Mouse (Mus musculus) gastrocnemius, adult 2 months (tissue): ENCODE measurements around the gene Trp53bp2. TPM values are rescaled to one million over a fixed set of nuclear protein-coding genes. Genes with fewer than 3 reads are reported as not detected.

ENCODE experiments used
- DNase-seq: peaks from one replicate; pipeline ENCODE4 v3.0.0; 2022
- H3K27ac ChIP-seq: fragments of 200-600 bp; 2 replicates; pipeline ENCODE4 v1.8.1; 2022; ENCODE audit warnings: mild to moderate bottlenecking
- H3K4me3 ChIP-seq: fragments of 200-600 bp; 2 replicates; pipeline ENCODE4 v1.8.1; 2022; ENCODE audit warnings: mild to moderate bottlenecking, moderate library complexity
- CTCF ChIP-seq: fragments of 200-600 bp; IDR thresholded peaks from 2 replicates; pipeline ENCODE4 v1.8.1; 2022; ENCODE audit warnings: antibody characterized with exemption, mild to moderate bottlenecking, moderate library complexity
- intact Hi-C: fragments of 180-260 bp; cut with DNase I; formaldehyde crosslinking; loops from one replicate; pipeline ENCODE4 v1.15.1; 2025
- total RNA-seq, 2 experiments: library from RNA; stranded (reverse); gene quantifications; 2 replicates each; pipeline ENCODE4 v1.2.3; 2021

The Trp53bp2 gene
- total RNA-seq, 2 experiments from 2014 or later, result 9.0 to 9.5 TPM

DNA sequence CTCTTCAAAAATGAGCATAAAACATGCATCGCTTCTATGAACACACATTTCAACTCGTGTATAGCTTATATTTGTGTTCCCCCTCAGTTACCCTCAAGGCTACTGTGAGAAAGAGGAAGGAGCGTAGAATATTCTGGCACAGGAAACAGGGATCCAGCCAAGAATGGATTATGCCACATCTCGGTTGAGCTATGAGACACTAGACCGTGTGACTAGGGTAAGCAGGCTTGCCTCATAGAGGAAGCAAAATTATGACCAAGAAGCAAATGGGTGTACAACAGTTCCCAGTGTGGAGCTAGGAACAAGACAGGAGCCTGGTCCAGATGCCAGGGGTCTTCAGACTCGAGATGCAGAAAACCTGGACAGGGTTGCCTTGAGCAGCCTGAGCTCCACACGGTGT is 28.3 kb upstream of the Trp53bp2 start:
- intact Hi-C loops, result no loop called here
- no peak overlapping the region for H3K4me3 ChIP-seq
- H3K27ac ChIP-seq, result no peak overlapping the region
- TF ChIP-seq CTCF, result no peak
- no peak for DNase-seq

DNA sequence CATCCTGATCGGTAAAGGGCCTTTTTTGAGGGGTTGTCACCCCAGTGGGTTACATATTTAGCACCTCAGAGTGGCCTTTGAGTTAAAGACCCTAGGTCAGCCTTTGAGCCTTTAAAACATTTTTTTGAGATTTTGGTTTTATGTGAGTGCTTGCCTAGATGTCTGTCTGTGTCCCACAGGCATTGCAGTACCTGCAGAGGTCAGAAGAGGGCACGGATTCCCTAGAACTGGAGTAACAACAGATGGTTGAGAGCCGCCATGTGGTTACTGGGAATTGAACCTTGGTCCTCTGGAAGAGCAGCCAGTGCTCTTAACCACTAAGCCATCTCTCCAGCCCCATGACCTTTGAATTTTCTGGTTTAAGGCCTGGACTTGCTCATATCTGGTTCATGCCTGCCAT is 27.6 kb upstream of the Trp53bp2 start:
- no peak; the same call in 1 of the 2 replicates for TF ChIP-seq CTCF
- intact Hi-C loops, result no loop called here
- no peak for DNase-seq
- no peak overlapping the region for H3K4me3 ChIP-seq
- no peak overlapping the region for H3K27ac ChIP-seq

DNA sequence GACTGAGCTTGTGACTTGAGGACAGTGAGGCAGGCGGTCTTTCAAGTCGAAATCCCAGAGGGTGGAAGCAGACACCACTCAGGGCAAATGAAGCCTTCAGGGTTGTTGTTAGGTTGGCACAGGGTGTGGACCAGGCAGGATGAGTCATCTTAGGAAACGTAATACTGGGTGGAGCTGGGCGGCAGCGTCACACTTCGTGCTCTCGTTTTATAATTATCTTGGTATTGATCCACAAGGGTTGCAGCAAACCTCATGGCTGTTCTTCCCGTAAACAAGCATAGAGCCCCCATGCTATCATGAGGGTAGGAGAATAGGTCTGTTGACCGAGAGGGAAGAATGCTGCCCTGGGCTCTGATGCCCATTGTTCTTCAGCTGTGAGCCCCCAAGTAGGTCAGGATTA is 25.9 kb upstream of the Trp53bp2 start:
- intact Hi-C loops, result no loop called here
- Histone ChIP-seq H3K27ac (peak overlapping the region; percentile 87), H3K4me3 (peak overlapping the region; percentile 27)
- peak; percentile 74 for DNase-seq
- no peak for TF ChIP-seq CTCF

DNA sequence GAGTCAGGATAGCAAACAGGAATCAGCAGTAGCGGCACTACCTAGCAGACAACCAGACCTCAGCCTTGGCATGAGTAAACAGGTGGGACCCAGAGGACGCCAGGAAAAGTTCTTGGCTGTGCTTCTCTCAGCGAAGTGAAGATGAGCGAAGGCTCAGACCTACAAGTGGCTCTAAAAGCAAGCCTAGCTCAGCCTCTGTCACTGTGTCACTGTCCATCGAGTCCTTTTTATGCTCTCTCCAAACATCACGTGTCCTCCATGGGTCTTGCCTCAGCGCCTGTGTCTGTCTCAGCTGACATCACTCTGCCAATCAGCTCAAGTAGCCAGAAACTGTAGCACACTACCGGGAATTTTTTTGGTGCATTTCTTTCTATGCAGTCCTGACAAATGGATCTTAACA is 22.5 kb upstream of the Trp53bp2 start:
- TF ChIP-seq CTCF, result no peak
- intact Hi-C loops, result no loop called here
- peak overlapping the region; percentile 62 for H3K4me3 ChIP-seq
- peak; percentile 61 for DNase-seq
- peak overlapping the region; percentile 76 for H3K27ac ChIP-seq

DNA sequence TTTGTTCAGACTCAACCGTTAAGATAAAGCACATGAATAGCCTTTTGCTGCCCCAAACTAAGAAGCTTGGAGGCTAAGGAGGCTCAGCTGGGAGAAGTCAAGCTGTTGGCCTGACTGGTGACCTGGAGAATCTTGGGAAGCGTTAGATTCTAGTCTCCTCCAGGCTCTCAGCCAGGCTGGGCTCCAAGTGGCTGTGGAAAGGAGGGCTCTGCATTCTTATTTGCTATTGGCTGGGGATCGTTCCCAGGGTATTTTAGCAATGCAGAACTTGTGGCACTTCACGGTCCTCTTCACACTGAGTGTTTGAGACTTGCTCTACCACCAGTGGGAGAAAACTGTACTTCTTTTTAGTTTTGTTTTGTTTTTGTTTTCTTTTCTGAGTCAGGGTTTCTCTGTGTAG is 20.2 kb upstream of the Trp53bp2 start:
- Histone ChIP-seq H3K4me3 (no peak overlapping the region), H3K27ac (no peak overlapping the region)
- intact Hi-C loops, result no loop called here
- TF ChIP-seq CTCF, result no peak
- DNase-seq, result no peak

DNA sequence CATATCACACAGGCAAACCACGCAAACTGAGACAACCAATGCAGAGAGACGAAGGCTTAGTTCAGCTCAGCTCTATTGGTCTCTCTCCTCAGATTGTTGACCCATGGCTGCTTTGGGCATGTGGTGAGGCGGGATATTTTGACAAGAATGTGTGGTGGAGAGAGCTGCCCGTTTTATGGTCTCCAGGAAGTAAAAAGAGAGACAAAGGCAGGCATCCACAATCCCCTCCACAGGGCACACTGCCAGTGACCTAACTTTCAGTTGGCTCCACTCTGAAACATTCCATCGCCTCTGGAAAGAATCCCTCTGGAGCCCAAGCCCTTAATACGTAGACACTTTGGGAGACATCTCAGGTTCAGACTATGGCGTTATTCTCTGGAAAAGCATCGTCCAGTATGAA is 10.8 kb upstream of the Trp53bp2 start:
- intact Hi-C loops, result no loop called here
- Histone ChIP-seq H3K27ac (peak overlapping the region; percentile 76), H3K4me3 (peak overlapping the region; percentile 13; the same call in 1 of the 2 replicates)
- no peak for TF ChIP-seq CTCF
- peak; percentile 35 for DNase-seq

DNA sequence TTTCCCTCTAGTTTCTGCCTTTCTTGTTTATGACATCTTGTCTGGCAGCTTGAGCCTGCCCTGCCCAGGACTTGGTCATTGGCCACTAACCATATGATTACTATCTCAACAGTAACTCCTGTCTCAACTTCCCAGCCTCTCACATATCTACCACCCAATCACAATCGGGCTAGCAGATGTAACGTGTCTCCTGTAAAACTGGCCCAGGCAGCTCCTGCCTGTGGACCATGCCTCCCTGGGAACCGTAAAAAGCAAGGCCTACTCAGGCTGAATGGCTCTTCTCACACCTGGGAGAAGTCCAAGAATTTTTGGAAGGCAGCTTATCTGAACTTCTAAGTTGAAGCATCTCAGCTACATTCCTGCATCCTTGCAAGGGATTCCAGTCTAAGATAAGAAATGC is 10.2 kb upstream of the Trp53bp2 start:
- Histone ChIP-seq H3K4me3 (no peak overlapping the region), H3K27ac (peak overlapping the region; percentile 76)
- no peak for DNase-seq
- no peak for TF ChIP-seq CTCF
- intact Hi-C loops, result no loop called here

DNA sequence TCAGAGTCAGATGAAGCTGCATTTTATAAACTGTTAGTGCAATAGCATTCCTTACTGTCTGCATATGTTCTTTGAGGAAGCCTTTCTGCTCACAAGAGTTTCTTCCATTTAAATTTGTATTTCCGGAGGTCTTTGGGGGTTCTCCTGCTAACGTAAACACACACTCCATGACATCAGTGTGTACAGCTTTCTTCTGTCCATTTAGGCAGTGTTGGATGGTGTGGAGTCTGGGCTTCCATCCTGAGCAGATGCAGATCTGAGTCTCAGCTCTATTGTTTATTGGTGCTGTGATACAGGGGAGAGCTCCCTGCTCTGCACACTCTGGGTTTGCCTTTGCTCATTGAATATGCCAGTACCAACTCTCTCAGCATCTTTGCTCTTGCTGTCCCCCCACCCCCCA is 9.8 kb upstream of the Trp53bp2 start:
- intact Hi-C loops, result no loop called here

DNA sequence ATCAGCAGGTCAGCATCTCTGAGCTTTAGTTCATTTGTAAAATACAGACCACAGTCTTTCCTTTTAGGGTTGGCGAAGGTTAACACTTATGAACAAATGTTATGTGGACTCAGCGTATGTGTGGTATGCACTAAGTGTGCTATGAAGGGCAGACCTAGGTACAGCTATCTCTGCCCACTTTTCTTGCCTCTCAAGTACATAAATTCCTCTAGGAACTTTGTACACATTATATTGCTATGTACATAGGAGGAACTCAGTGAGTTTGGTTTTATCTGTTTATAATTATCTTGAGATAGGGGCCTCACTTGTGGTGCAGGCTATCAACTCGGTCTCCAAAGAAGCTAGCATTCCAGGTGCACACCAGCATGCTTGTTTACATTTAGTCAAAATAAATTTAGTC is 9.1 kb upstream of the Trp53bp2 start:
- intact Hi-C loops, result no loop called here
- Histone ChIP-seq H3K27ac (no peak overlapping the region), H3K4me3 (no peak overlapping the region)
- DNase-seq, result no peak
- TF ChIP-seq CTCF, result no peak

More for the DNA sequence above, 9.8 kb upstream of the Trp53bp2 start:
- TF ChIP-seq CTCF, result no peak
- no peak for DNase-seq
- H3K4me3 ChIP-seq, result no peak overlapping the region
- H3K27ac ChIP-seq, result peak overlapping the region; percentile 76

DNA sequence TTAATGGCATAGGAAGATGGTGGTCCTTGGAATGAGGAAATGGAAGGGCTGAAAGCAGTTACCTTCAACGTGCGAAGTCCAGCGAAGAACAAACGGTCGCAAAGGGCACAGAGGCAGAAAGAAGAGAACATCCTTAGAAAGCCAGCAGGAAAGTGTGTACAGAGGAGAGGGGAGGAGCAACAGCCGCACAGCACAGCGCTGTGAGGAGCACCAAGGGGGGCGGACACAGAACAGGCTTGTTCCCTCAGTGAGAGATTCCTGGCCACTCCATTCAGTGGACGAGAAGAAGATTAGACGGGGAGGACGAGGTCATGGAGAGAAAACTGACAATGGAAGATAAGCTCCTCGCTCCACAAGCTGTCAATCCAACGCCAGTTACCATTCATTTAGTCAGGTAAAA is 5.9 kb upstream of the Trp53bp2 start:
- intact Hi-C loops, result no loop called here
- no peak for TF ChIP-seq CTCF
- DNase-seq, result no peak
- H3K4me3 ChIP-seq, result no peak overlapping the region
- no peak overlapping the region for H3K27ac ChIP-seq

DNA sequence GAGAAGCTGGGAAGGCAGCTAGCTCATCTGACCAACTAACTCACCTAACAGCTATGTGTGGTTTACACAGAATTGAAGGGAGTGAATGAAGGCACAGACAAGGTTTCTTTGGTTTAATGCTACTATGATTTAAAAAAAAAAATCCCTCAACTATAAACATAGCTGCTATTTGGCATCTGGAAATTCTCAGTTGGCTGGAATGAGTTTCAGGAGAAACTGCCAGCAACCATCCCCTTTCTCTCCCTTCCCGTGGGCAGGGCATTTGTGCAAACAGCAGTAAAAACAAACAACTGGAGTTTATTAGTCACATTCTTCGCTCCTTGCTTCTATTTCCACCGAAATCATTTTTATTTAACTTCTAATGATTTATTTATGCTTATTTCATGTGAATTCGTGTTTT is 2.4 kb upstream of the Trp53bp2 start:
- no peak overlapping the region for H3K4me3 ChIP-seq
- TF ChIP-seq CTCF, result no peak

DNA sequence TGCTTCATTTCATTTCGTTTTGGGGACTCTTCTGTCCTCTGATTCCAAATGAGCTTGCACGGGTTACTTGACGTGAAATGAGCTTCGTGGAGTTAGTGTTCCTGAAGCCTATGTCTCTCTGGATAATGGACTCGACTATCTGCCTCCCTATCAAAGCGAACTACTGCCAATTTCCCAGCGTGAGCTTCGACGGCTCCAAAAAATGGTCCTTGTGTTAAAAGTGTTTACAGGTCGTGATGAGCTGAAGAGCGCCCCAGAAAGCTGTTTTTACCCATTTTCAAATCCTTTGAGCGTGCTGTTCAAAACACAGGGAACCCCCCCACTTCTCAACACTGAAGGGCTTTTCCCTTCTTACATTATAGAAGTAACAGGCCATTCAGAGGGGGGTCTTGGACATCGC is 729 bp upstream of the Trp53bp2 start:
- intact Hi-C loops, result loop anchor here (5.0 kb wide), 1 partner anchor 114 kb away; no protein-coding TSS in a partner anchor
- H3K4me3 ChIP-seq, result peak overlapping the region; percentile 81
- peak overlapping the region; percentile 96 for H3K27ac ChIP-seq
- no peak for TF ChIP-seq CTCF
- DNase-seq, result no peak

More for the DNA sequence above, 2.4 kb upstream of the Trp53bp2 start:
- no peak for DNase-seq
- intact Hi-C loops, result loop anchor here (5.0 kb wide), 1 partner anchor 116 kb away; no protein-coding TSS in a partner anchor
- H3K27ac ChIP-seq, result no peak overlapping the region

DNA sequence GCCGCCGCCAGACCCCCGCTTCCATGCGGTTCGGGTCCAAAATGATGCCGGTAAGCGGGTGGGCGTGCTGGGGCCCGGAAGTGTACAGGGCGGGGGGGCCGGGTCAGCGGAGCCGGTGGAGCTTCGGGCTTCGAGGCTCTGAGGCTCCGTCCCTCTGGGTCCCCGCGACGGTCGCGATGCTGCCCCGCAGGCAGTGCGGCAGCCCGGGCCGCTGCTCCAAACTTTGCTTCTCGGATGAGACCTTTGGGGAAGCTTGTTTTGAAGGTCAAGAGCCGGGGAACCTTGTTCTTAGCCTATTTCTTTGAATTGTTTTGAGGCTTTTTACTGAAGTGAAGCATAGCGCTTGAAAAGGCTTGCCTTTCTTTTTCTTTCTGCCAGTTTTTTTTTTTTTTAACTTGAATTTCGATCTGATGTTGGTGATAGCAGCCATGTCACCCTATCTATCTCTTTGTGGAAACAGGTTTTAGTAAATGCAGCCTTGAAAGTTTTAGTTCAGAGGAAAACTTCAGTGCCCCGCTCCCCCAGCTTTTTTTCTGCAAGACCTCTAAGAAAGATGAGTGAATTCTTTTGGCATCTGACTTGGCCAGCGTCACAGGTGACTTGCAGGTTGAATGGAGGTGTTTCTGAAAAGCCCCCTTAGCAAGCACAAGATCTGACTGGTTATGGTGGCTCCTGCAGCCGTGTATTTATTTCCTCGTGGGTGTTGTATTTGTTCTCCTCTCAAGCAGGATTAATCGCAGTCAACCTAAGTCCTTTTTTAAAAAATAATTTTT is 615 bp downstream of the Trp53bp2 start:
- TF ChIP-seq CTCF, result no peak
- Histone ChIP-seq H3K27ac (peak overlapping the region; percentile 96), H3K4me3 (peak overlapping the region; percentile 81)
- intact Hi-C loops, result loop anchor here (5.0 kb wide), 1 partner anchor 113 kb away; no protein-coding TSS in a partner anchor
- no peak for DNase-seq
